Mouse (Mus musculus) left cerebral cortex, postnatal 25 days (tissue): Measurements from ENCODE around the gene Acbd5. TPM values are rescaled to one million over a fixed set of nuclear protein-coding genes. Genes with fewer than 3 reads are reported as not detected.

ENCODE experiments used
- total RNA-seq, 2 experiments: library from RNA; stranded (reverse); gene quantifications; 2 replicates each; pipeline ENCODE4 v1.2.3; 2021

Acbd5 gene
- total RNA-seq, 2 experiments from 2014 or later, result 74.5 to 75.5 TPM

Other genes with a start within 250 kb of the Acbd5 start
- gene Pdss1, start 172.6 kb upstream of the Acbd5 start, total RNA-seq, result 10 to 100 TPM; 12.8 to 14.5 TPM
- 100 to 1,000 TPM; 132 to 140 TPM for gene Abi1, start 27.9 kb upstream of the Acbd5 start, total RNA-seq
- gene Mastl, start 87.9 kb downstream of the Acbd5 start, total RNA-seq, result under 1 TPM; 0.69 to 0.89 TPM
- gene Yme1l1, start 88.2 kb downstream of the Acbd5 start, total RNA-seq, result 10 to 100 TPM; 90.2 to 91.7 TPM
- gene 4931423N10Rik, start 139.3 kb downstream of the Acbd5 start, total RNA-seq, result under 1 TPM; 0.23 to 0.25 TPM